10 mouse cellular contexts compared by ENCODE assay signal in genomic region chr1:135564660-135565519, GRCm38 (mm10). TPM values are rescaled to one million over a fixed set of nuclear protein-coding genes. Genes with fewer than 3 reads are reported as not detected.
DNase-seq lines count a peak whose midpoint lies in the region; ATAC-seq lines count a peak whose summit lies in the region.
"Had no signal": no experiment of that assay in that cellular context is flagged by ENCODE, and none has a peak within 500 bp of the region (broad histone marks: within the 10 kb centered on the region; RNA-seq: fewer than 3 reads in every experiment).

No protein-coding gene starts in this region.

- peak overlapping the region; percentile 84 for H3K27ac ChIP-seq in hindbrain, embryonic 10.5 days
- H3K27ac ChIP-seq in midbrain, embryonic 13.5 days = peak overlapping the region; percentile 87
- H3K27ac ChIP-seq in liver, embryonic 11.5 days (ENCODE audit: low read depth, low read length) = no peak overlapping the region
- H3K27ac ChIP-seq: macrophage had no signal

- H3K9ac ChIP-seq in midbrain, embryonic 13.5 days (replicated peaks) = peak overlapping the region; percentile 6; the same call in 1 of the 2 replicates
- no peak overlapping the region for H3K9ac ChIP-seq in liver, embryonic 11.5 days (ENCODE audit: low read depth, low read length)

- DNase-seq in frontal cortex, postnatal 25 days (ENCODE audit: low spot score in 2 of 2) = no peak
- peak; percentile 61 for DNase-seq in ES-CJ7 (ENCODE audit: low read depth, low spot score)
- peak; percentile 43 for DNase-seq in hindbrain, embryonic 10.5 days (ENCODE audit: low spot score)
- DNase-seq in natural killer cell, adult 2 months (ENCODE audit: low spot score in 2 of 2) = no peak
- no peak for DNase-seq in liver, embryonic 11.5 days (ENCODE audit: low spot score)

- H3K9me3 ChIP-seq in hindbrain, embryonic 10.5 days = no peaks in the 10 kb centered on the region
- no peaks in the 10 kb centered on the region for H3K9me3 ChIP-seq in midbrain, embryonic 13.5 days
- no peaks in the 10 kb centered on the region for H3K9me3 ChIP-seq in liver, embryonic 11.5 days (ENCODE audit: control insufficient read depth, low read length)
- H3K9me3 ChIP-seq: heart, embryonic 12.5 days had no signal

- H3K4me1 ChIP-seq in hindbrain, embryonic 10.5 days (replicated peaks) = peaks cover 65% of the 10 kb centered on the region
- H3K4me1 ChIP-seq in midbrain, embryonic 13.5 days (replicated peaks) = peaks cover 66% of the 10 kb centered on the region
- H3K4me1 ChIP-seq in liver, embryonic 11.5 days (replicated peaks; ENCODE audit: control insufficient read depth, insufficient read depth, low read length) = peaks cover 17% of the 10 kb centered on the region

- WGBS in hindbrain, embryonic 10.5 days = 35% methylated on average over 10 of the region's 10 CpGs
- 24% methylated on average over 10 of the region's 10 CpGs for WGBS in midbrain, embryonic 13.5 days
- WGBS in liver, embryonic 11.5 days = 67% methylated on average over 10 of the region's 10 CpGs

- no peaks in the 10 kb centered on the region for H3K27me3 ChIP-seq in hindbrain, embryonic 10.5 days (ENCODE audit: insufficient read depth, poor library complexity, severe bottlenecking)
- H3K27me3 ChIP-seq in midbrain, embryonic 13.5 days = no peaks in the 10 kb centered on the region
- H3K27me3 ChIP-seq in liver, embryonic 11.5 days (replicated peaks; ENCODE audit: control insufficient read depth, insufficient read depth, low read length) = no peaks in the 10 kb centered on the region
- H3K27me3 ChIP-seq: heart, embryonic 12.5 days had no signal

- peak; percentile 28 for ATAC-seq in frontal cortex, adult (ENCODE audit: low TSS enrichment)
- peak; percentile 76 for ATAC-seq in midbrain, embryonic 13.5 days
- no peak for ATAC-seq in inflammation-experienced regulatory T-cells, adult 6 months
- no peak for ATAC-seq in liver, embryonic 11.5 days (replicated peaks; ENCODE audit: low FRiP score)

- H3K4me3 ChIP-seq in hindbrain, embryonic 10.5 days = no peak overlapping the region
- H3K4me3 ChIP-seq in midbrain, embryonic 13.5 days (replicated peaks) = no peak overlapping the region
- H3K4me3 ChIP-seq in liver, embryonic 11.5 days (ENCODE audit: low read depth, low read length) = no peak overlapping the region
- H3K4me3 ChIP-seq: heart, embryonic 12.5 days had no signal

- H3K36me3 ChIP-seq in hindbrain, embryonic 10.5 days = no peaks in the 10 kb centered on the region
- no peaks in the 10 kb centered on the region for H3K36me3 ChIP-seq in midbrain, embryonic 13.5 days
- H3K36me3 ChIP-seq in liver, embryonic 11.5 days (ENCODE audit: control insufficient read depth, insufficient read depth, low read length) = no peaks in the 10 kb centered on the region

- 0 out of 2 replicates have a peak overlapping the region, but pooled peaks have one; percentile 1 for H3K4me2 ChIP-seq in midbrain, embryonic 13.5 days (replicated peaks)
- no peak overlapping the region for H3K4me2 ChIP-seq in liver, embryonic 11.5 days
- H3K4me2 ChIP-seq: heart, embryonic 12.5 days had no signal

RNA-seq across cellular contexts. Expression of gene Nav1, which starts 42.2 kb away (rescaled TPM):
- polyA plus RNA-seq in hindbrain, embryonic 10.5 days (2016; fragmentation: Nextera tagmentation; extraction: Ambion mirVana) = 16.1 and 19.3 TPM in 2 replicates
- polyA plus RNA-seq in midbrain, embryonic 13.5 days (2015; fragmentation: Nextera tagmentation; extraction: Ambion mirVana) = 38.0 and 38.1 TPM in 2 replicates
- polyA plus RNA-seq in inflammation-experienced regulatory T-cells, adult 6 months (2017; shearing (Covaris generic)) = 1 to 10 TPM in 1 of 3 experiments, under 1 TPM in 2; 0.34 to 1.7 (median 0.43) TPM
- polyA plus RNA-seq in liver, embryonic 11.5 days (2014; fragmentation: Nextera tagmentation; extraction: Ambion mirVana) = 8.8 and 8.9 TPM in 2 replicates

Comparison
In these comparisons a context has a peak if more than half of its experiments do, and no peak if none do; other contexts are left out.
1. ATAC-seq: peak in frontal cortex, adult (single experiment) and midbrain, embryonic 13.5 days (single experiment); none in inflammation-experienced regulatory T-cells, adult 6 months (single experiment) and liver, embryonic 11.5 days (single experiment).
2. DNase-seq: peak in ES-CJ7 (single experiment) and hindbrain, embryonic 10.5 days (single experiment); none in frontal cortex, postnatal 25 days (0 of 2), natural killer cell, adult 2 months (0 of 2) and liver, embryonic 11.5 days (single experiment).